Mouse (Mus musculus): ENCODE data around the gene Pja2.
"Not testable (repeated sequence)": the region's sequence is repeated elsewhere in the genome, so short reads cannot be mapped to it uniquely, and the experiment has no call there.

Pja2 gene

DNA sequence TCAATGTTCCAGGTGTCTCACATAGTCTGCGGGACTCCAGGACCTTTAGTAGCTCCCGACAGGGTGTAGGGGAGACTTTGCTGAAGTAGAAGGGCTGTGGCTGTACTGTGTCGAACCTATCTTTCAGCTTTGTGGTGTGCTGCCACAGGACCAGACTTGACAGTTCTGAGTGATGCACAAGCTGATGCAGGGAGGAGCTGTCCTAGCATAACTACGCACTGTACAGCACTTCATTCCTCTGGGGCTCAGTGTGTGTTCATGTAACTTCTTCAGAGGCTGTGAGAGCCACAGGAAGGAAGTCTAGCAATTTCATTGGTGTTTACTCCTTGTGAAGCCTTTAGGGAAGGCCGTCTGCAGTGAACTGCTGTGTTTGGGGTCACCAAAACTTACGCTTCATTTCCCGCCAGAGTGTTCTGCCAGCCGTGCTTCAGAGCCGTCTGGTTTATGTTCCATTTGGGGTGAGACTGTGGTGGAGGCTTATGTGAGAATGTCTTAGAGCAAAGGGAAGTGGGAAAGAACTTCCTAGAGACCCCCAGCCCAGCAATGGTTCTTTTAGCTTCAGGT, 54.0 kb downstream of the Pja2 start:
- no peak for DNase-seq

DNA sequence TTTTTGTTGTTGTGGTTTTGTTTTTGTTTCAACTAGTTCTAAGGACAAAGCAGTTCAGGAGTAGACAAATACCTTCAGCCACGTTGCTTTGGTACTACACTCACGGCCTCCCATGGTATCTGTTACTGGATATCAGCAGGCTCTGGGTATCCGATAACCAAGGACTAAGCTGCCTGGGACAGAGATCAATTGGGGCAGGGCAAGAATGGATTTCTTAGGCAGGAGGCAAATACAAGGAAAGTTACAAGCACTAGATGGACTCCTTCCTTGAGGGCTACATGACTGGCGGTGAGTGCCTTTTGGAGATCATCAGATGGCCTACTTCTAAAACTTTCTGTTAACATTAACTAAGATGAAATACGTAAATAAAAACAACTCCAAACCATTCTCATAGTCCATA, 55.0 kb downstream of the Pja2 start:
- no peak for DNase-seq

DNA sequence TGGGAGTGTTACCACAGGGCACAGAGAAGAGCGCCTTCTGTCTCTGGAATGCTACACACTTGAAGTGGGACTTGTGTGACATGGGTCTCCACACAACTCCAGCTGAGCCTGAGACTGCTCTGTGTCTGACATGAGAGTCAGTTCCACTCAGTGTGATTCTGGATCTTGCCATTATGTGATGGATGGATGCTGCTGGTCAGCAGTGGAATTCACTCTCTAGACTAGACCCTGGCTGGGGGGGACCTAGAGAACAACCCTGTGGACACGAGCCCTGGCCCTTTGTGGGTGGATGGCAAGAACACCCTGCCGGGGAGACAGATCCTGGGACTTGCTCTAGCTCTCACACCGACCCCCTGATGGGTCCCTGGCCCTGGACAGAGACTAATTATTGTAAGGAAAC, 56.5 kb downstream of the Pja2 start:
- DNase-seq: no peak

DNA sequence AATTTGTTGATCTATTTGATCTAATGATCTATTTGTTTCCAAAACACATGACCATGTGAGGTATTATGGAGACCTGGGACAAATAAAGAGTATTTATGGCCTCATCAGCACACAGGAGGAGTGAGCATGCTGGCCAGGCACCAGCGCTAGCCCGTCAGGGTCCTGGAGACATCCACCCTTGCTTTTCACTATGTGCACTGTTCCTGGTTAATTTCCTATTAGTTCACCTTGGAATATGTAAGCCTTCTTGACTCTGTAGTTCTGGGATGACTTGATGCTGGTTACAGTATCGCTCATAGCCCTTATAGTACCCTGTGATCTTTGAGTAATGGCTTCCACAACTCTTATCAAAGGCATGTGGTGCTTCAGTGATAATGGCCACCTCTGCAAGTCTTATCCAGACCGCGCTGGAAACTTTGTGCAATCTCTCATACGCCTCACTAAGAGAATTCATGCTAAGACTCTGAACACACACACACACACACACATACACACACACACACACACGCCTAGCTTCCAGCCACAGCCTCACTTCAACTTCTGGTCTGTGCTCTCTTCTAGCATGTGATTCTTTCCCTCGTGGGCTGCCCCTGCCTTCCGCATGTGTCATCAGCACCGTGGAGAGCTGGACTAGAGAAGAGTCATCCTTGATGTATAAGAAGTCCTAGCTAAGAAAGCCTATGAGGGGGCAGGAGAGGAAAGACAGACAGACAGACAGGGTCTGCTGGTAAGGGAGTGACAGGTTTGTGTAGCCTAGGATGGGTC, 57.2 kb downstream of the Pja2 start:
- no peak for DNase-seq

DNA sequence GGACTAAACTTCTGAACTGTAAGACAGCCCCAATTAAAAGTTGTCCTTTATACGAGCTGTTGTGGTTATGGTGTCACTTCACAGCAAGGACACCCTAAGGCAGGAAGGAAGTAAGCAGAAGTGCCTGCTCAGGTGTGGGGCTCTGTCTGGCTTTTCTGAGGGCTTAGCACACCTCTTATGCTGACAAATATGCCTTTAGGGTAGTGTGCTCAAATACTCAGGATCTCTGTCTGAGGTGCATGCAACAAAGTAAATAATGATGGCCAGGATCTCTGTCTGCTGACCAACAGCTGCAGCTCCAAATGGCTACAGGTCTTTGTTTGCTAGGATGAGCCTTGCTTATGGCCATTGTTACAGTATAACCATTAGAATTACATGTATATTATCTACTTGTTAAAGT, 71.1 kb downstream of the Pja2 start:
- no peak for DNase-seq

DNA sequence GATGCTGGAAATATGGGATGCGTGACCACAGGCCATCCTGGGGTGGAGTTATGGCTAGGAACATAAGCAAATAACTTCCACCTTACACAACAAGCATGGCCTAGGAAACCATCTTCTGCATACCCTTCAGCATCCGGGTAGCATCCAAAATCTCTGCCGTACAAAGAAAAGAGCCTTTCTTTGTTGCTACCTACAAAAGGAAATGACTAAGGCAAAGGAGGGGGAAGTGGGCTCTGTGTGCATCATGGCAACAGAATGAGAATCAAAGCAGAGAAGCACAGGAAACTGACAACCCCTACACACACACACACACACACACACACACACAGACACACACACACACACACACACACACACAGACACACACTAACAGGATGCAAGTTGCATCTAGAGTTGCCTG, 83.5 kb downstream of the Pja2 start:
- no peak for DNase-seq

DNA sequence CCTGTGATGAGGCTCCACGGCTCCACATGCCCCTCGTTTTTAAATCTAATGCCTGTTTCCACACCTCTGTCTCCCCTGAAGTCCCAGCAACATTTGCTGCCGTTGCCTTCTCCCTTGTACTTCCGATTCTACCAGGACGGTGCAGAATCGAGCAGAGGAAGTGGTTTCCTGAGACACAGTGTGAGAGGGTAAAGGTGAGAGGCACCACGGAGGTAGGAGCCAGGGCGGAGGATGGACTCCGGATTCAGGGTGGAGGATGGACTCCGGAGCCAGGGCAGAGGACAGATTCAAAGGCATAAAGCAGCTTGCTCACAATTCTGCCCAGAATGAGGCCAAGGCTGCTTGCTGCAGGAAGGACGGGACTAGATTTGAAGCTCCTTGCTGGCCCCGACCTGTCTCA, 88.8 kb downstream of the Pja2 start:
- DNase-seq: no peak

DNA sequence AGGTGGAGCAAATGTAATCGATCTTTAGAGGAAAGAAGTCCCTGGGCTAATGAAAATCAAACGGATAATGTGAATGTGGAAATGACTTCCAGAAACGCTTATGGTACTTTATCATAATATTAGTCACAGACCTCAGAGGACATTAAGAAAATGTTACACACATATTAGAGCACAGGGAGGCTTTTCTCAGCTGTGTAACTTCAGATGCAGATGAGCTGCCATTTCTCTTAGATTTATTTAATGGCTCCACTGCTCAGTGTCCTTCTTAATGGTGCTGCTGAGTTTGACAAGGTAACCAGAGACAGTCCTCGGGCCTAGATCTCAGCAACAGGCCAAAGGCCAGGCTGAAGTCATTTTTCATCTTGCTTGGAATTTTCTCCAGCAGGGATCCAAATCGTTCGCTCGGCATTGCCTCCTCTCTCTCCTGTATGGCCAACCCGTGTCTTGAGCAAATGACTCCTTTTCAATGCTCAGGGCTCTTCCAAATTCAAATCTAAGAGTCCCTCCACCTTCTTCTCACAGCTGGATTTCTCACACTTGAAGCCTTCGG, 89.3 kb downstream of the Pja2 start:
- no peak for DNase-seq

DNA sequence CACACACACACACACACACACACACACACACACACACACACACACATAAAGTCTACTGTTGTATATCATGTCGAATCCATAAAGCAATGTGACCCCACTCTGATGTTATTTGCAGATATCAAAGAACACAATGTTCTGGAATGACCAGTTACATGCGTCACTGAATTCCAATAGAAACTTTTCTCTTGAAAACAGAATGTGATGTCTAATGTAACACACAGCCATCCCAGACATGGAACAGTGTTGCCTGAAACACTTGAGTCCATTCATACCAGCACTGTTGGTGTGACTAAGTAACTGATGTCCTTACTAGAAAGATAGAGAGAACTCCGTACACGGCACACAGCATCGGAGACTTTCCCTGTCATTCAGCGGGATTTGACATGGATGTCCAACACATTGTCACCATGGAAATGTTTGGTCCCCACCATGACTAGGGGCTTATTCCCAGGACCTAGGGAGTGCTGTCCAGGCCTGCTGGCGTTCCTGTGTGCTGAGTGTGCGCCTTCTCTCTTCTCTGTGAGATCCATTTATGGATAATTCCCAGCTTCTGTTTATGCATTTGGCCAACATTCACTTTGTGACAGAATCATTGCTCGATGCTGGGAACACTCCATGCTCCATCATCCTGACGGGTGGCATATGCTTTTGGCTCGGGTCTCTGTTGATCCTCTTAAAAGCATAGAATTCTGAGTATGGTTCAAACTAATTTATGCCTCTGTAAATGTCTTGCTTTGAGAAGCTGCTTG, 90.0 kb downstream of the Pja2 start:
- no peak for DNase-seq

DNA sequence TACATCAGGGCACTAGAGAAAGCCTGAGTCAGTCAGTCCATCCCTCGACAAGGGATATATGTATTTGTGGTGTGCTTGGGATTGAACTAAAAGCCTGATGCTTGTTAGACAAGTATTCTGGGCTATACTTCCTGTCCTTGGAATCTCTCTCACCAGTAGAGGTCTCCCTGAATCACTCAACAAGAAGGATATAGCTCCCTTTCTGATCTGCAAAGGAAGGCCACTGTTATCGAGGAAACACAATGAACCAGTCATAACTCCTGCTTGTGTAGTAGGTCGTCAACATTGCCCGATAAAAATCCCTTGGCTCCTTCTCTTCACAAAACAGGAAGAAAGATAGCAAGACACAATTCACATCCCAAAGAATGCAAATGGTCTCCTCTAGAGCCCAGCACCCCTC, 99.6 kb downstream of the Pja2 start:
- DNase-seq: no peak

DNA sequence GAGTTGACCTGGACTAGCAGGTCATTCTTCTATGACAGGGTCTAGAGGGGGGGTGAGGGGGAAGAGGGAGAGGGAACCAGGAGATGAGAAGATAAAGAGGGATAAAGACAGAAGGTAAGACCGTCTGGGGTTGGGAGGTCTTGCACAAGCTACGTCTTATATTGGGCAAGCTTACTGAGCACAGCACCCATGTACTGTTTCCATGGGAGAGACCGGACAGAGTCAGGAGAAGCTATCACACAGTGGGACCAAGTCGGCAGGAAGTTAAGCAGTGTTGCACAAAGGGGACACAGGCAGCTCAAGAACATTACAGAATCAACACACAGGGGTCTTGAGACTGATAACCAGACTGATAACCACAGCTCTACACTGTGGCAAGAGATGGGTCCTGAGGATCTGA, 100.1 kb downstream of the Pja2 start:
- DNase-seq: not testable (repeated sequence)

DNA sequence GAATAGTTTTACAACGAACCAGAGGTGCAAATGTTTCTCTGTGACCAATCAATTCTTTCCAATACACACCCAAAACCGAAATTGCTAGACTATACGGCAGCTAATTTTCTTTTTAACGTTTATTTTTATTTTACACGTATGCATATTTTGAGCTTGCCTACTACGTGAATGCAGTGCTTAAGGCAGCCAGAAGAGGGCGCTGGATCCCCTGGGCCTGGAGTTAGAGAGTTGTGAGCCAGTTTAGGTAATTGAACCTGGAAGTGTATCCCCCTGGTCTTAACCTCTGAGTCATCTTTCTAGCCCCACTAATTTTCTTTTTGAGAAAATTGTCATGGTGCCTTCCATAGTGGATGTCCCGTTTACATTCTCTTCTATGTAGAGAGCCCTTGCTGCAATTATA, 100.5 kb downstream of the Pja2 start:
- DNase-seq: no peak
